Mouse (Mus musculus): ENCODE data around the gene Cd63.

DNA sequence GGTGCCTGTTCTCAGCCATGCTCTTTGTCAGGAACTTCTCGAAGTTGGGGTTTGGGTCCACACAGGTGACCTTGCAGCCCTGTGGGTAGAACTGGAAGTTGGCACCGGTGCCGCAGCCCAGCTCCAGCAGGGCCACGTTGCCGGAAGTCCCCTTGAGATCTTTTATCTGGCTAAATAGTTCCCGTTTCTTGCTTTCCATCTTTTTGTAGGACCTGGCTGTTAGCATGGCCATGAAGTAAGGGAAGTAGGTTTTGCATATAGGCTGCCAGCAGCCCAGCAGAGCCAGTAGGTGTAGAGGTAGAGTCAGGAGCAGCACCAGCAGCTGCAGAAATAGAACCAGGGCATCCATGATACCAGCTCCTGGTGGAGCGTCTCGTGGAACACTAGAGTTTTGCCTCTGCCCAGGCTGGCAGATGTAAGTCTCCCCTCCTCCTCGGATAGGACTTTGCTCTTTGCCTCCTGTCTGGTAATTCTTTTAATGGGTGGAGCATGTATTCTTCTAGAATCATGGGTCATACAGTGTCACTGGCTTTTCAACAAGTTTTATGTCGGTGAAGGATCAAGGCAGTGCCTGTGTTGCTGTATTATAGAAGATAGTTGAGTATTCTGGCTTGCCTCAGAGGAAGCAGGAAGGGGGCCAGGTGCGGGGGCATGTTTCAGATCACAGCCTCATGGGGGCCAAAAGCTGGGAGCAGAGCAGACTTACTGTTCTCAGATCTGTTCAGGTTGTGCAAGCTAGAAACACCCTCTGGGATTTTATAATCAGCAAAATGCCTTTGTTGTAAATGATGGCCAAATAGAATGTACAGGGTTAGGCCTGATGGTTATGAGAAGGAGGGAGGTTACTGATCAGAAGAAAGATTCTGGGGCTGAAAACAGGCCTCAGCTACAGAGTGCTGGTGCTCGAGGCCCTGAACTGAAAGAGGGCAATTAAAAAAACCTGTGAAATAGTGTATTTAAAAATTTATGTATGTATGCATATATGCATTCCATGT is 60.1 kb downstream of the Cd63 start, which contains the start of gene Mettl7b:
- TF ChIP-seq CHD2 (IDR thresholded peaks at IDR 0.05; ENCODE audit: low read depth, low read length) (no peak), HCFC1 (IDR thresholded peaks at IDR 0.05; ENCODE audit: borderline replicate concordance, insufficient read depth, low read length) (no peak)

All from ES-E14 (cell line).